Mouse (Mus musculus) layer of hippocampus, adult 2 months (tissue): Measurements from ENCODE around the gene AI661453. TPM values are rescaled to one million over a fixed set of nuclear protein-coding genes. Genes with fewer than 3 reads are reported as not detected.

Source experiments
- DNase-seq, 2 experiments: peaks; one replicate each; pipeline ENCODE4 v3.0.0; 2022; ENCODE audit warnings: low spot score in 2 of 2
- H3K27ac ChIP-seq: fragments of 200-600 bp; 2 replicates; pipeline ENCODE4 v1.8.1; 2022
- H3K4me3 ChIP-seq: fragments of 200-600 bp; 2 replicates; pipeline ENCODE4 v1.8.1; 2022; ENCODE audit warnings: mild to moderate bottlenecking
- CTCF ChIP-seq: fragments of 200-600 bp; conservative IDR thresholded peaks from 2 replicates; pipeline ENCODE4 v1.8.1; 2022; ENCODE audit warnings: antibody characterized with exemption, mild to moderate bottlenecking, moderate library complexity
- total RNA-seq, 2 experiments: library from RNA; stranded (reverse); gene quantifications; 2 replicates each; pipeline ENCODE4 v1.2.3; 2021

AI661453 gene
- total RNA-seq, 2 experiments from 2014 or later = 0.44 to 0.74 TPM

GRCm38 (mm10) chr17:47464248-47464965 lies 28.0 kb downstream of the AI661453 start:
- no peak for TF ChIP-seq CTCF
- Histone ChIP-seq H3K4me3 (no peak overlapping the region), H3K27ac (no peak overlapping the region)
- no peak for DNase-seq

DNA sequence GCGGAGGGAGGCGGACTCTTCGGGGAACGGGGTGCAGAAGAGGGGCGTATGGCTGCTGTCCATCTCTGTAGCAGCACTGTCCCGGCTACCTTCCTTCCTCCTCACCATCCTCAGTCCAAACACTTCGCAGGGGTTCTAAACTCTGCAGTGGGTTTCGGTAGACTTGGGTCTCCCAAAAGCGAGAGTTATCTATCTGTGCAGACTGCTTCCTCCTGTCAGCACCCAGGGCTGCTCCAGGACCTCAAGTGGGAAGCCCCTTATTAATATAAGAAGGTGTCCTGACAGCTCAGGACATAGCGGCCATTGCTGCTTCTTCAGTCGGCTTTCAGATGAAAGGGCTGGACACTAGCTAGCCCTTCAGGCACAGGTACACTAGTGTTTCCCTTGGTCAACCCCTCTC lies 28.6 kb downstream of the AI661453 start:
- H3K27ac ChIP-seq = no peak overlapping the region
- no peak for DNase-seq
- TF ChIP-seq CTCF = no peak
- H3K4me3 ChIP-seq = no peak overlapping the region

GRCm38 (mm10) chr17:47466284-47466683 lies 29.9 kb downstream of the AI661453 start:
- no peak overlapping the region for H3K27ac ChIP-seq

GRCm38 (mm10) chr17:47467659-47468058 lies 31.2 kb downstream of the AI661453 start:
- no peak for DNase-seq
- Histone ChIP-seq H3K27ac (no peak overlapping the region), H3K4me3 (no peak overlapping the region)
- no peak for TF ChIP-seq CTCF

More at GRCm38 (mm10) chr17:47466284-47466683, 29.9 kb downstream of the AI661453 start:
- no peak overlapping the region for H3K4me3 ChIP-seq
- no peak for TF ChIP-seq CTCF
- no peak for DNase-seq

DNA sequence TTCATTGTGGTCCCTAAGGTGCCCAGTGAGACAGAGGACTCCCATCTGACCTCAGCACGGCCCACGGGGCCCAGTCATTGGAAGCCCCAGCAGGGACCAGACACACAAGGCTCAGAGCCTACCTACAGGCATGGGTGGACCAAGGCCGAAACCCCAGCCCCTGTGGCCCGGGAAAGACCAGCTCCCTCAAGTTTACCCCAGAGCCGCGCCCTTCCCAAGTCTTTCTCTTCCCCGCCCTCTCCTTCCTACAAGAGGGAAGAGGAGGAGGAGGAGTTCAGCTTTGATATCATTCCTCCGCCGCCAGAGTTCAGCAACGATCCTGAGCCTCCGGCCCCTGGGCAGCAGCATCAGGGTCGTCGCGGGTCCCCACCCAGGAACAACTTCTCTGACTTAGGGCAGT lies 31.6 kb downstream of the AI661453 start:
- H3K4me3 ChIP-seq = no peak overlapping the region
- no peak for DNase-seq
- TF ChIP-seq CTCF = no peak
- H3K27ac ChIP-seq = no peak overlapping the region

GRCm38 (mm10) chr17:47468466-47468865 lies 32.1 kb downstream of the AI661453 start:
- DNase-seq = no peak
- Histone ChIP-seq H3K4me3 (no peak overlapping the region), H3K27ac (no peak overlapping the region)
- peak; percentile 19; the same call in 1 of the 2 replicates for TF ChIP-seq CTCF

- Histone ChIP-seq H3K27ac (no peak overlapping the region), H3K4me3 (no peak overlapping the region)
- TF ChIP-seq CTCF = no peak
- DNase-seq = no peak
Measured at GRCm38 (mm10) chr17:47469642-47470041, 33.2 kb downstream of the AI661453 start.

DNA sequence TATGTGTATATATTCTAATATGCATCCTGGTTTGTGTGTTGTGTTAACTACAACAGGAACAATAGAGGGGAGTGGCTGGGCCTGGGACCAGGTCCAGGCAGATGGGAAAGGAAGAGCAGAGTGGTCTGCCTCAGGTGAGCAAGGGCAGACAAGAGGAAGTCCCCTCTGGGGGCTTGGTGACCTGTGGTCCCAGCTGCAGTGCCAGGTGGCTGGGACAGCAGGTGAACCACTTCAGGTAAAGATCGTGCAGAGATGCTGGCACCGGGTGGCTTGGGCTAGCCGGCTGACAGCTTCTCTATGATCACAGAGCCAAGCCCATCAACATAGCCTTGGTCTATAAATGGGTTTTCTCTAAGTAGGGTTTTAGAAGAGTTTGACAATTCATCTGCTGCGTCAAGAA lies 33.7 kb downstream of the AI661453 start:
- H3K27ac ChIP-seq = no peak overlapping the region
- no peak for DNase-seq
- no peak overlapping the region for H3K4me3 ChIP-seq
- no peak for TF ChIP-seq CTCF

- no peak overlapping the region for H3K4me3 ChIP-seq
- TF ChIP-seq CTCF = no peak
- DNase-seq = peak in 1 of 2 experiments; percentile 29
- H3K27ac ChIP-seq = no peak overlapping the region
Measured at GRCm38 (mm10) chr17:47470686-47471085, 34.3 kb downstream of the AI661453 start.

GRCm38 (mm10) chr17:47472435-47473350 lies 36.3 kb downstream of the AI661453 start:
- H3K27ac ChIP-seq = no peak overlapping the region
- no peak overlapping the region for H3K4me3 ChIP-seq
- no peak for TF ChIP-seq CTCF
- no peak for DNase-seq

DNA sequence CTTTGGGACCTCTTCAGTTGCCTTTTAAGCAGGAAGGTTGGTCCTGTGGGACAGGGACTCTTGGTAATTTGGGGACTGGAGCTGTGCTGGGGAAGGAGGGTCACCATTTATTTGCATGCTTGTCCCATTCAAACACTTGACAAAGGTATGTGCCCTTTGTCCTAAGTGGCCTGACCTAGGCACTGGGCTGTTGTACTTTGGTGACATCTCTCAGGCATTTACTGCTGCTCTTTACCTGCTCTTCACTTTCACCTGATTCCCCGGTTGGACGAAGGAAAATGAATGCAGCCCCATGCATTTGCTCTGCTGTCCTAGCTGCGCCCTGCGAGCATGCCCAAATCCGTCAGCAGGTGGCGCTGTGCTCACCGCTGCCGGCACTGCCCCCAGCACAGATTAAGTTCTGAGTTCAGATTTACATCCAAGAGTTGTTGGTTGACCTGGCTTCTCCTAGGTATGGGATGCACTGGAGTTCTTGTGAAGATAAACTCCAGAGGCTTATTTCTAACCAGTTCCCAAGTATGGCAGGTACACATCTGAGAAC lies 37.1 kb downstream of the AI661453 start:
- Histone ChIP-seq H3K4me3 (no peak overlapping the region), H3K27ac (no peak overlapping the region)
- peak; percentile 93 for TF ChIP-seq CTCF
- DNase-seq = peak in 1 of 2 experiments; percentile 67

DNA sequence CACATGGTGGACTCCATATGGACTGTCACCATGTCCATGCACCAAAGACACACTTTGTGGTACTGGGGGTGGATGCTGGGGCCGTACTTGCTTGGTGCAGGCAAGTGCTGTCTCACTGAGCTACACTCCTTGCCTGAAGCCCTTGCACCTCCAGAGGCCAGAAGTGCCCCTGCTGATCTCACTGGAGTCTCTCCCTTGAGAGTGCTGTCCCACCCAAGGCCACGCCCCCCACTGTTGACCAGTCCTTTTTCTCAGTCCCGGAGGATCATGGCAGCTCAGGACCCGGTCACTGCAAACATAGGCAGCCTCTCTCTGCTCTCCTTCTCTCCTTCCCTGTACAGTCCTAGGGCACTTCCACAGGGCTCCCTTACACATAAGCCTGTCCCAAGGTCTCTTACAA lies 37.8 kb downstream of the AI661453 start:
- DNase-seq = no peak
- TF ChIP-seq CTCF = no peak
- no peak overlapping the region for H3K27ac ChIP-seq
- H3K4me3 ChIP-seq = no peak overlapping the region

DNA sequence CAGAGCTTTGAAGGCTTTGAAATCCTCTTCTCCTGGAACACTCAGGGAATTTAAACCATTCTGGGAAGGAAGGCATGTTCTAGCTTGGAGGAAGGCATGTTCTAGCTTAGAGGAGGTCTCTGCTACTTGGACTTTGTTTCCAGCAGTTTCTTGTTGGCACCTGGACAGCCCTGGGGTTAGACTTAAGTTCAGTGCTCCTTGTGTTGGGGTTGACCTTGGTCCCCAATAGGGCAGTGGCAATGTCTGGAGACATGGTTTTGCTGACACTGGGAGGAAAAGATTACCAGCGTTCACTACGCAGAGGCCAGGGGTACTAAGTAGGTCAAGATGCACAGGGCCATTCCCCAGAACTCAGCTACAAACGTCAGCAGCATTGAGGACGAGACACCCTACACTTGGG lies 38.8 kb downstream of the AI661453 start:
- no peak for DNase-seq
- Histone ChIP-seq H3K27ac (no peak overlapping the region), H3K4me3 (no peak overlapping the region)
- TF ChIP-seq CTCF = no peak
